12 mouse cellular contexts compared by ENCODE assay signal in the genomic region with DNA sequence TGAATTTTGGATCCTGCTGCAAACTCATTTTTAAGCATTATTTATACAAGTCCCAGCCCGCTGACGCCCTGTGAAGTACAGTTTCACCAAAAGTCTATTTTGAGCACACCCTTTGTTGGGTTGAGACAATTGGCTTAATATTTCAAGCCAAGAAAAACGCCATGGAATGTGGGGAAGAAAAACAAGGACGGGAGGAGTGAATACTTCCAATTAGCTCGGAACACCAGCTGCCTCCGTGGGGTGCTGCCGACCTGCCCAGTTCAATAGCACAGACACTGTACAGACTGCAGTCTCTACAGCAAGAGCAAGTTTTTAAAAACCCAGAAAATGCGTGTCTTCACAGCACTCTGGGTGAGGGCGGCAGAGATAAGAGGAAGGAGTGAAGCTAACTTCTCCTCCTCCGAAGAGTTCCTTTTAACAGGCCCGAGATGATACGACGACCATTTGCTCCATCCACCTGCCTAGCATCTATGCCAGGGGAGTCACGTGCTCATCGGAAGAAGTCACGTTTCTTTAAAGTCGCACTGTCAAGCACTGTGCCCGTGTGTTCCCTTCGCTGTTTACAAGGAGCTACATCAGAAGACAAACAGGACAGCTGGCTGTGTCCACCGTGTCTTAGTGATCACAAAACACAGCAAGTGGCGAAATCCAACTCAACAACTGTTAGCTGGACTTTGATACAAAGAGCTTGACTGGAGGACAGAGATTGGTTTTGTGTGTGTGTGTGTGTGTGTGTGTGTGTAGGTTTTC. TPM values are rescaled to one million over a fixed set of nuclear protein-coding genes. Genes with fewer than 3 reads are reported as not detected.
DNase-seq lines count a peak whose midpoint lies in the region; ATAC-seq and TF ChIP-seq lines count a peak whose summit lies in the region.
"Had no signal": no experiment of that assay in that cellular context is flagged by ENCODE, and none has a peak within 500 bp of the region (broad histone marks: within the 10 kb centered on the region; RNA-seq: fewer than 3 reads in every experiment).

No protein-coding gene starts in this region.

- H3K27me3 ChIP-seq in embryonic facial prominence, embryonic 14.5 days (replicated peaks; ENCODE audit: control insufficient read depth, insufficient read depth, low read length) = no peaks in the 10 kb centered on the region
- no peaks in the 10 kb centered on the region; the same call in 1 of the 2 replicates for H3K27me3 ChIP-seq in embryonic facial prominence, embryonic 10.5 days (replicated peaks; ENCODE audit: low read depth, poor library complexity, severe bottlenecking)
- no peaks in the 10 kb centered on the region for H3K27me3 ChIP-seq in intestine, postnatal 0 days (replicated peaks; ENCODE audit: control insufficient read depth, insufficient read depth, low read length)
- H3K27me3 ChIP-seq in intestine, embryonic 15.5 days (replicated peaks) = no peaks in the 10 kb centered on the region
- no peaks in the 10 kb centered on the region for H3K27me3 ChIP-seq in stomach, postnatal 0 days (ENCODE audit: control insufficient read depth, insufficient read depth, low read length)
- no peaks in the 10 kb centered on the region for H3K27me3 ChIP-seq in midbrain, embryonic 16.5 days (ENCODE audit: control insufficient read depth, insufficient read depth, low read depth, low read length)

- peaks cover 13% of the 10 kb centered on the region; the same call in 1 of the 2 replicates for H3K4me1 ChIP-seq in embryonic facial prominence, embryonic 14.5 days (ENCODE audit: control insufficient read depth, insufficient read depth, low read length)
- peaks cover 29% of the 10 kb centered on the region for H3K4me1 ChIP-seq in embryonic facial prominence, embryonic 10.5 days
- peaks cover 9% of the 10 kb centered on the region for H3K4me1 ChIP-seq in intestine, postnatal 0 days (replicated peaks; ENCODE audit: control insufficient read depth, insufficient read depth, low read length)
- peaks cover 8% of the 10 kb centered on the region; the same call in 1 of the 2 replicates for H3K4me1 ChIP-seq in intestine, embryonic 15.5 days (replicated peaks)
- peaks cover 14% of the 10 kb centered on the region; the same call in 1 of the 2 replicates for H3K4me1 ChIP-seq in stomach, postnatal 0 days (replicated peaks; ENCODE audit: control insufficient read depth, insufficient read depth)
- H3K4me1 ChIP-seq in midbrain, embryonic 16.5 days (ENCODE audit: control insufficient read depth, insufficient read depth, low read length) = no peaks in the 10 kb centered on the region

- WGBS in embryonic facial prominence, embryonic 14.5 days = 62% methylated on average over 21 of the region's 21 CpGs
- WGBS in embryonic facial prominence, embryonic 10.5 days = 76% methylated on average over 21 of the region's 21 CpGs
- 77% methylated on average over 21 of the region's 21 CpGs for WGBS in intestine, postnatal 0 days
- WGBS in intestine, embryonic 15.5 days = 75% methylated on average over 21 of the region's 21 CpGs
- 57% methylated on average over 21 of the region's 21 CpGs for WGBS in stomach, postnatal 0 days
- 70% methylated on average over 21 of the region's 21 CpGs for WGBS in midbrain, embryonic 16.5 days

- peaks cover 24% of the 10 kb centered on the region for H3K36me3 ChIP-seq in embryonic facial prominence, embryonic 14.5 days (ENCODE audit: control insufficient read depth, insufficient read depth, low read length)
- H3K36me3 ChIP-seq in embryonic facial prominence, embryonic 10.5 days (replicated peaks) = peaks cover 66% of the 10 kb centered on the region
- H3K36me3 ChIP-seq in intestine, postnatal 0 days (ENCODE audit: control insufficient read depth, insufficient read depth) = peaks cover 28% of the 10 kb centered on the region
- H3K36me3 ChIP-seq in intestine, embryonic 15.5 days = peaks cover 6% of the 10 kb centered on the region; the same call in 1 of the 2 replicates
- peaks cover 12% of the 10 kb centered on the region for H3K36me3 ChIP-seq in stomach, postnatal 0 days (ENCODE audit: control insufficient read depth, insufficient read depth, low read length)
- peaks cover 7% of the 10 kb centered on the region for H3K36me3 ChIP-seq in midbrain, embryonic 16.5 days (ENCODE audit: control insufficient read depth, insufficient read depth, low read length)

- peak overlapping the region; percentile 2; the same call in 1 of the 2 replicates for H3K4me2 ChIP-seq in embryonic facial prominence, embryonic 14.5 days (ENCODE audit: low read depth, low read length)
- H3K4me2 ChIP-seq in intestine, postnatal 0 days (replicated peaks; ENCODE audit: low read depth) = no peak overlapping the region
- H3K4me2 ChIP-seq in intestine, embryonic 15.5 days (replicated peaks) = no peak overlapping the region
- H3K4me2 ChIP-seq in stomach, postnatal 0 days (replicated peaks; ENCODE audit: low read depth) = peak overlapping the region; percentile 20; the same call in 1 of the 2 replicates
- H3K4me2 ChIP-seq in midbrain, embryonic 16.5 days (ENCODE audit: low read length) = no peak overlapping the region

- no peak overlapping the region for H3K4me3 ChIP-seq in embryonic facial prominence, embryonic 14.5 days (ENCODE audit: low read depth, low read length)
- no peak overlapping the region for H3K4me3 ChIP-seq in embryonic facial prominence, embryonic 10.5 days
- H3K4me3 ChIP-seq in intestine, postnatal 0 days (ENCODE audit: low read depth, low read length) = no peak overlapping the region
- no peak overlapping the region for H3K4me3 ChIP-seq in intestine, embryonic 15.5 days (replicated peaks)
- H3K4me3 ChIP-seq in stomach, postnatal 0 days (ENCODE audit: low read depth, low read length) = no peak overlapping the region
- no peak overlapping the region for H3K4me3 ChIP-seq in midbrain, embryonic 16.5 days (ENCODE audit: low read depth, low read length)
- H3K4me3 ChIP-seq: erythroblast, embryonic 14.5 days had no signal

- H3K9me3 ChIP-seq in embryonic facial prominence, embryonic 14.5 days (ENCODE audit: control insufficient read depth, low read length) = no peaks in the 10 kb centered on the region
- no peaks in the 10 kb centered on the region for H3K9me3 ChIP-seq in embryonic facial prominence, embryonic 10.5 days
- H3K9me3 ChIP-seq in intestine, postnatal 0 days (ENCODE audit: control insufficient read depth) = no peaks in the 10 kb centered on the region
- H3K9me3 ChIP-seq in intestine, embryonic 15.5 days = no peaks in the 10 kb centered on the region
- H3K9me3 ChIP-seq in stomach, postnatal 0 days (ENCODE audit: control insufficient read depth, low read length) = no peaks in the 10 kb centered on the region
- H3K9me3 ChIP-seq in midbrain, embryonic 16.5 days (replicated peaks; ENCODE audit: control insufficient read depth, low read length, poor library complexity, severe bottlenecking) = no peaks in the 10 kb centered on the region

- H3K27ac ChIP-seq in embryonic facial prominence, embryonic 14.5 days (replicated peaks; ENCODE audit: low read depth, low read length) = no peak overlapping the region; the same call in 1 of the 2 replicates
- H3K27ac ChIP-seq in embryonic facial prominence, embryonic 10.5 days (replicated peaks) = no peak overlapping the region; the same call in 1 of the 2 replicates
- 0 out of 2 replicates have a peak overlapping the region, but pooled peaks have one; percentile 50 for H3K27ac ChIP-seq in intestine, postnatal 0 days (ENCODE audit: low read depth, low read length)
- no peak overlapping the region for H3K27ac ChIP-seq in intestine, embryonic 15.5 days
- H3K27ac ChIP-seq in stomach, postnatal 0 days (replicated peaks) = peak overlapping the region; percentile 82; the same call in 1 of the 2 replicates
- no peak overlapping the region for H3K27ac ChIP-seq in midbrain, embryonic 16.5 days (ENCODE audit: low read length)

- TF ChIP-seq CTCF in intestine, postnatal 0 days (IDR thresholded peaks at IDR 0.05; ENCODE audit: low read depth) = no peak
- no peak for TF ChIP-seq CTCF in stomach, postnatal 0 days (IDR thresholded peaks at IDR 0.05; ENCODE audit: low read depth)

- ATAC-seq in embryonic facial prominence, embryonic 14.5 days (ENCODE audit: low read depth) = 0 out of 2 replicates have a peak, but pooled peaks have one; percentile 30
- ATAC-seq in intestine, postnatal 0 days = no peak
- ATAC-seq in intestine, embryonic 15.5 days = no peak
- ATAC-seq in stomach, postnatal 0 days (ENCODE audit: low FRiP score, low TSS enrichment) = no peak
- ATAC-seq in midbrain, embryonic 16.5 days = no peak
- ATAC-seq: inflammation-experienced regulatory T-cells, adult 6 months had no signal

- no peak overlapping the region for H3K9ac ChIP-seq in embryonic facial prominence, embryonic 14.5 days (ENCODE audit: low read depth, low read length)
- H3K9ac ChIP-seq in intestine, postnatal 0 days (ENCODE audit: low read depth, low read length) = no peak overlapping the region
- H3K9ac ChIP-seq in intestine, embryonic 15.5 days = no peak overlapping the region
- no peak overlapping the region for H3K9ac ChIP-seq in stomach, postnatal 0 days (ENCODE audit: low read length)
- H3K9ac ChIP-seq in midbrain, embryonic 16.5 days (ENCODE audit: low read depth, low read length) = no peak overlapping the region

- TF ChIP-seq EP300 in stomach, postnatal 0 days (optimal IDR thresholded peaks at IDR 0.05) = no peak

- peak; percentile 59 for DNase-seq in embryonic facial prominence, embryonic 14.5 days (ENCODE audit: low spot score)
- no peak for DNase-seq in embryonic facial prominence, embryonic 10.5 days (ENCODE audit: low spot score)
- DNase-seq in lung, postnatal 10 days = peak; percentile 20
- DNase-seq in lung, postnatal 36 days = no peak
- DNase-seq in stomach, postnatal 0 days (ENCODE audit: low spot score) = no peak
- DNase-seq: cerebellum, postnatal 36 days; lung, adult 2 months had no signal

RNA-seq across cellular contexts. Expression of gene Lmod3, which starts 38.8 kb away (rescaled TPM):
- polyA plus RNA-seq in embryonic facial prominence, embryonic 14.5 days (2014; fragmentation: Nextera tagmentation; extraction: Ambion mirVana) = 17.1 and 21.6 TPM in 2 replicates
- polyA plus RNA-seq in embryonic facial prominence, embryonic 10.5 days (2016; fragmentation: Nextera tagmentation; extraction: Ambion mirVana) = not detected in 2 replicates
- 0.08 and 0.13 TPM in 2 replicates for polyA plus RNA-seq in intestine, postnatal 0 days (2015; fragmentation: Nextera tagmentation; extraction: Ambion mirVana)
- 0.16 TPM in 1 of 2 replicates, not detected in the other for polyA plus RNA-seq in intestine, embryonic 15.5 days (2015; fragmentation: Nextera tagmentation; extraction: Ambion mirVana)
- polyA plus RNA-seq in stomach, postnatal 0 days (2015; fragmentation: Nextera tagmentation; extraction: Ambion mirVana) = 0.16 and 0.27 TPM in 2 replicates
- polyA plus RNA-seq in midbrain, embryonic 16.5 days (2015; fragmentation: Nextera tagmentation; extraction: Ambion mirVana) = 0.09 TPM in 1 of 2 replicates, not detected in the other
- polyA plus RNA-seq: erythroblast, embryonic 14.5 days had no signal

Comparison
In these comparisons a context has a peak if more than half of its experiments do, and no peak if none do; other contexts are left out.
1. DNase-seq: peak in embryonic facial prominence, embryonic 14.5 days (single experiment) and lung, postnatal 10 days (single experiment); none in embryonic facial prominence, embryonic 10.5 days (single experiment), lung, postnatal 36 days (single experiment) and stomach, postnatal 0 days (single experiment).
2. H3K27ac ChIP-seq: peak in intestine, postnatal 0 days (single experiment) and stomach, postnatal 0 days (single experiment); none in embryonic facial prominence, embryonic 14.5 days (single experiment), embryonic facial prominence, embryonic 10.5 days (single experiment), intestine, embryonic 15.5 days (single experiment) and midbrain, embryonic 16.5 days (single experiment).
3. RNA of gene Lmod3, which starts 38.8 kb away (polyA plus RNA-seq): 17.1 to 21.6 TPM in embryonic facial prominence, embryonic 14.5 days; 0.16 to 0.27 TPM in stomach, postnatal 0 days, 0.16 TPM in intestine, embryonic 15.5 days, 0.08 to 0.13 TPM in intestine, postnatal 0 days, not detected in embryonic facial prominence, embryonic 10.5 days and 0.09 TPM in midbrain, embryonic 16.5 days; every median in the first group is over 10 times any median in the second.
4. H3K4me2 ChIP-seq: peak in embryonic facial prominence, embryonic 14.5 days (single experiment) and stomach, postnatal 0 days (single experiment); none in intestine, postnatal 0 days (single experiment), intestine, embryonic 15.5 days (single experiment) and midbrain, embryonic 16.5 days (single experiment).